Mouse (Mus musculus) kidney, adult 10 weeks (tissue): ENCODE results near the gene Zfp711. TPM values are rescaled to one million over a fixed set of nuclear protein-coding genes. Genes with fewer than 3 reads are reported as not detected.

Source experiments
- polyA plus RNA-seq: library from polyadenylated mRNA; stranded (reverse); fragments of 350-450 nt; fragmentation: Illumina TruSeq; extraction: RNeasy Lipid Tissue Mini Kit (QIAGEN cat#74804); gene quantifications from one replicate; pipeline ENCODE4 v1.2.3, GENCODE M21; 2014; ENCODE audit warnings: low read depth, low replicate concordance

The Zfp711 gene
- 6.1 TPM for polyA plus RNA-seq

DNA sequence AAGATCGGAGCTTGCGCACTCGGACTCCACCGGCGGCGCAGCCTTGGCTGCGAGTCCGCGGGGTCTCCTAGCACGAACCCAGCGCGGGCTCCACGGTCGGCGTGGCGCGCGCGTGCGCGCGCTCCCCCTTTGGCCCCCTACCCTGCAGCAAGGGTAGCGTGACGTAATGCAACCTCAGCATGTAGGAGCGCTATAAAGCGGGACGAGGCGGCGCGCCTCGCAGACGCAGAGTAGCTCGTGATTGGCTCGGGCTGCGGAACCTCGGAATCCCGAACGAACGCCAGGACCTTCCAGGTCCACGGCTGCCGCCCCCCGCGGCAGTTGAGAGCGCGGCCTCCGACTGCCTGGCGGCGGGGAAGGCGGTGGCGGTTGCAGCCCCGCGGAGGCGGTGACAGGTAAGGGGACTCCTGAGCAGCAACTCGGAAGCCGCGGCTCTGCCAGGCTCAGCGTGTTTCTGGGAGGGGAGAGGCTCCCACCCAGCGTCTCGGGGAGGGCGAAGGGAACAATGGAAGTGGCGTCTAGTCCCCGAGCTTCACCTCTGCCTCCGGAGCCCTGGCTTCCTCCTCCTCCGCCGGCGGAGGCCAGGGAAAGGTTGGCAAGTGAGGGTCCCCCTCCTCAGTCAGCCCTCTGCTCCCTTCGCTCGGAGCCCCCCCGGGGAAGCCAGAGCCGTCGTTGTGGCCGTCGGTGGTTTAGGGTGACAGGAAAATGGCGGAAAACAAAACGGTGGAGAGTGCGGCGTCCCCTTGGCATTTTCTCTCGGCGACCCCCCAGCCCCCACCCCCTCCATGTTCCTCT, at the start of gene Zfp711:
Gene Zfp711 (plus strand): TSS at position 16 of the 795 bp plus-strand sequence.

Other genes starting within 250 kb of the Zfp711 start
- not detected for gene Satl1, start 193.7 kb upstream of the Zfp711 start, polyA plus RNA-seq
- 1.3 TPM for gene 2010106E10Rik, start 105.3 kb upstream of the Zfp711 start, polyA plus RNA-seq
- 4.0 TPM for gene Pof1b, start 98.1 kb downstream of the Zfp711 start, polyA plus RNA-seq